Mouse (Mus musculus) testis, postnatal 14 days (tissue): ENCODE measurements at regions not wholly inside any gene's neighbourhood (a gene's known extent, or its start where the extent isn't known, plus 50 kb on each side); places are given as distances from the start of the nearest gene placed in this dataset.
A peak's percentile ranks its signal among the peaks of the same experiment; 100 is the strongest.

Experiments
- DNase-seq: peaks from one replicate; pipeline ENCODE4 v3.0.0; 2021; ENCODE audit warnings: low spot score

DNA sequence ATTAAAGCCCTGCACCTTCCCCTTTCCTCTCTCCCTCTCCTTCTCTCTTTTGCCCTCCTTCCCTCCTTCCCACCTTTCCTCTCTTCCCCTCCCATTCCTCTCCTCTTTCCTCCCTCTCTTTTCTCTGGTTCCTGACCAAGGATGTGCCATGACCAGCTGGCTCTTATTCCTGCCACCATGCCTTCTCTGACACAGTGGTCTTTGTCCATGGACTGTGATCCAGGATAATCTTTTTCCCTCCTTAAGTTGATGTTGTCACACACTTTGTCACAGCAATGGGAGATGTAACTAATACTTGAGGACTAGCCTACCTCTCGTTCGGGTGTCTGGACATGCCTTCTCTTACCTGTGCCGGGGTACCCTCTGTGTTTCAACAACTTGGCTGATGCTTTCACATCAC lies 86.4 kb downstream of the Anapc4 start:
- no peak for DNase-seq

GRCm38 (mm10) chr5:52920722-52921264 lies 87.0 kb downstream of the Anapc4 start:
- DNase-seq = no peak

GRCm38 (mm10) chr5:52925006-52925405 lies 91.2 kb downstream of the Anapc4 start:
- no peak for DNase-seq

GRCm38 (mm10) chr5:52929690-52930089 lies 95.9 kb downstream of the Anapc4 start:
- no peak for DNase-seq

GRCm38 (mm10) chr5:52933291-52933690 lies 99.5 kb downstream of the Anapc4 start:
- DNase-seq = no peak

DNA sequence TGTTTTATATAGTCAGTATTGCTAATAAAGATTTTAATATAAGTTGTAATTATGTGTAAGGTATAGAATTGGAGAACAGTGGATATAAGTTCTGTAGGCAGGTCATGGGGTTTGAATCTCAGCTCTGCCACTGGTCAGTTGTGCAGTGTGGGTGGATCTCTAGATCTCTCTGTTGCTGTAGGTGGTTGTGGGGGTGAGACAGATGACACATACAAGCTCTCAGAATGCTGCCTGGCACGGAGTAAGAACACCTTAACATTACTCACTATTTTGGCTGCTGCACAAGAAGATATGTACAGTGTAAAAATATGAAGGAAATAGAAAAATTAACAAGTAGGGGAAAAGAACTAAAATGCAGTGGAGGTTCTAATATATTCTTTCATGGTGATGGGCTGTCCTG lies 100.3 kb upstream of the Slc34a2 start:
- DNase-seq = no peak

DNA sequence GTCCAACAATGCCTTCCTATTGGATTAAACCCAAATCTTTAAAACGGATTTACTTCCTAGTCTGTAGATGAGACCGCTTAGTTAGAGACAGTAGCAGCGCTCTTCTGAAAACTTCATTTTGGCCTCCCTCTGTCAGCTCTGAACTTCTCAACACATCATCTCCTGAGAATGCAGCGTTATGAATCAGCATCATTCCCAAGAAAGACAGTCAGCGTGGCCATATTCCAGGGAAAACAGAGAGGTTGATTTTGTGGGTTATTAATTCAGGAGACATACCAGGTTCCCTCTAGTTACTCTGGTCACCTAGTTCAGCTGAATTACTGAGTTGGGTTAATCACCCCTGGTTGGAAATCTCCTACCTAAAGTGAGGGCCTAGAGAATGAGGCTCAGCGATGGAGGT lies 97.9 kb upstream of the Slc34a2 start:
- no peak for DNase-seq

DNA sequence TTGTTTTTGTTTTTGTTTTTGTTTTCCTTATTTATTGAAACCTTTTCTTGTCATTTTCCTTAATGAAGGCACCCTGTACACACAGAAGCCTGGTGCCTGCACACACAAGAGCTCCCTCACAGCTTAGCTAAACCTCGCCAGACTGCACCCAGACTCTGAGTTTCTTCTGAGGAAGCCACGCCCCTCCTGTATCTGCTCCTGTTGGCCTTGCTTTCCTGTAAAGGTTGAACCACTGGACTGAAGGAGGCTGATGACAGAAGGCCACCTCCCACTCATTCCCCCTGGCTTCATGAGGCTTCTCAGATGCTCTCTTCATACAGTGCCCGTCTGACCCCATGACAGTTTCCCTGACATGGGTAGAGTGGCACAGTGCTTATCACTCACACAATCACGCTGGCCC lies 97.2 kb upstream of the Slc34a2 start:
- DNase-seq = no peak

DNA sequence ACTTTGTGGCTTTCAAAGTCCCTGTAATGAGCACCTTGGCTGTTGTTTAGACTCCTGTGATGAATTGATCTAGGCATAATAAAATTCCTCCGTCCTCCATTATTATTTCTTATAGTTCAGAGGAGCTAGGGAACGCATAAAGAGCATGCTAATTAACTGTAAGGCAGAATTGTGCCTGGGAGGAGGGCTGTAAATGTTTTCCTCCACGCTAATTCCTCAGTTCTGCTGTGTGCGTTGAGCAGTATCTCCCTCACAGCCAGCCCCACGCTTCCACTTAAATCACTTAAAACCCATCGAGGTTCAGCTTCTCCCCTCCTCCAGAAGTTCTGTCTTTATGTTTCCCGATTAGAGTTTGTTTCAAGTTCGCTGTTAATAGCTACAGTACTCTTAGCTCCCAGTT lies 84.0 kb upstream of the Slc34a2 start:
- DNase-seq = no peak

GRCm38 (mm10) chr5:52954713-52955112 lies 83.2 kb upstream of the Slc34a2 start:
- no peak for DNase-seq

DNA sequence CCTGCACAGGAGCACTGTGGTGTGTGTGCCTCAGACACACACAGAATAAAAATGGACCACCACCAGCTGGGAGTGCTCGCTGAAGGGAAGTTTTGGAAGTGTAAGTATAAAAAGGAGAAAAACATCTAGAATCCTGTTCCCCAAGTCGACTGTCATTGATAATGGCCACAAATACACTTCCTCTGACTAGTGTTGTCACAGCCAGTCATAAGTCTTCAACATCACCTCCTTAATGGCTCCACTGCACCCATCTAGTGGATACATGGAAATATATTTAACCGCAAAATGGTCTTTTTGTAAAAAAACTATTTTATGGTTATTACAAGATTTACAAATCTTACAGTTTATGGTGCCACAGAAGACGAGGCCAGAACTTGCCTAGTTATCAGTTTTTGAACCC lies 73.7 kb upstream of the Slc34a2 start:
- DNase-seq = no peak

DNA sequence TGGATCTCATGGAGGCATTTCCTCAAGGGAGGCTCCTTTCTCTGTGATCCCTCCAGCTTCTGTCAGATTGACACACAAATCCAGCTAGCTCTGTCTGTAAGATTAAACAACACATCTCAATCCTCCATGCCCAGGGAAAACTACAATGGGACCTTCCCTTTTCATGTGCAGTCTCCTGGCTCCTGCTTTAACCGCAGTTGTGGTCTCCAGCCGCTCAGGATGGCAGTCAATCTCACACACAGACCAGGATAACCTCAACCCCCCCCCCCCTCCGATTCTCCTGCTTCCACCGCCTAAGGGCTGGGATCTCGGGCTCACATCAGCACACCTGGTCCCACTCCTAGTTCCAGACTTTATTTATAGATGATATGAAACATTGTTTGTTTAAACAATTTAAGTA lies 66.1 kb upstream of the Slc34a2 start:
- DNase-seq = no peak

- no peak for DNase-seq
These were observed 64.9 kb upstream of the Slc34a2 start for GRCm38 (mm10) chr5:52973003-52973402.

DNA sequence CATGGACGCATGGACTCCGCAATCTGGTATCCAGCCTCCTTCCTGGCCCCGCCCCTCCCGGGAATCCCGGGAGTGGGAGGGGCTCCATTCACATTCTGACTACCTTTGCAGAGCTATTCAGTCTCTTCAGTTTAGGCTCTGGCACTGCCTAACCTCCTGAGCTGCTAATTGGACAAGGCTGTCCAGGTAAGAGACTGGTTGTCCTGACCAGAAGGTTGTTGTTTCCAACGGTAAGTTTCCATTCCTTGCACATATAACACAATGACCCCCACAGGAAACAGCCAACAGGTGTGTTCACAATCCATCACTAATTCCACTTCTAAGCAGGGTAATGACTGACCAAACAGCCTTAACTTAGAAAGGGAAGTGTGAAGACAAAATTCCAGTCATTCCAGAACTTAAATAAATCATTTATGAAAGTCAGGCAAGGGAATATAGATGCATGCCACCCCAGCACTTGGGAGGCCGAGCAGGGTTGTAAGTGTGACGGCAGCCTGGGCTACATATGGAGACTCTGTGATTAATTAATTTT lies 62.3 kb upstream of the Slc34a2 start:
- no peak for DNase-seq

- peak; percentile 33 for DNase-seq
These were observed 59.8 kb upstream of the Slc34a2 start for GRCm38 (mm10) chr5:52977826-52978687.

GRCm38 (mm10) chr5:52979458-52979857 lies 58.4 kb upstream of the Slc34a2 start:
- DNase-seq = peak; percentile 23

DNA sequence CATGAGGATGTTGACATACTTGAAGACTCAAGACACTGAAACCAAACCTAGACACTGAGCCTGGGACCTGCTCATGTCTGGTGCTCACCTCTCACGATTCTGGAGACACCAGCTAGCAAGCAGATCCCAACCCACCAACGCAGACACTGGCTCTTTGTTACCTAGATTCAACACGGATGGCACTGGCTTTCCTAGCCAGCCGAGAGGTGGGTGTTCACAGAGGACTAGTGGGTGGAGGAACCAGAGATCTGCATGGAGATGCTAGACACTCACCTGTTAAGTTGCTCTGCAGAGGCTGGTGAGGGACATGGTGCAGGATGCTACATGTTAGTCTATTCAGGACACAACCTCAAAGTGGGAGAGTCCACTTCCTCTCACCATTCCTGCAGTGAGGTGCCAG lies 55.8 kb upstream of the Slc34a2 start:
- no peak for DNase-seq

DNA sequence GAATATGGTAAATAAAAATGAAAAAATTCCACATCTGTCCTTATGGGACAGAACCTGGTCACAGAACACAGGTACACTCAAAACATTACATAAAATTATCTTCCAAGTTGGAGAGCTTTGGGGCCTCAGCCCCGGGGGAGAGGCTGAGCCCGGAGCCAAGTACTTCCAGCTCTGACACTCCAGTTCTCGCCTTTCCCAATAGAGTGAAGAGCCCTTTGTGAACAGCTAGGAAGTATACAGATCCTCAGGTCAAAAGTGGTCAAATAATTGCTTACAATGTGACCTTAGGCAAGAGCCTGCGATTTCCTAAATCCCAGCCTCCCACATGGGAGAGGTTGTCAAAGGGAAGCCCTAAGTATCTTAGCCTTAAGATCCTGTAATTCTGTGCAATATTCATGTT lies 55.1 kb upstream of the Slc34a2 start:
- no peak for DNase-seq
